Mouse (Mus musculus): ENCODE data around the gene Sys1. TPM values are rescaled to one million over a fixed set of nuclear protein-coding genes. Genes with fewer than 3 reads are reported as not detected.

Sys1 gene
- polyA plus RNA-seq, 1 experiment from 2014 or later, result 48.6 TPM

DNA sequence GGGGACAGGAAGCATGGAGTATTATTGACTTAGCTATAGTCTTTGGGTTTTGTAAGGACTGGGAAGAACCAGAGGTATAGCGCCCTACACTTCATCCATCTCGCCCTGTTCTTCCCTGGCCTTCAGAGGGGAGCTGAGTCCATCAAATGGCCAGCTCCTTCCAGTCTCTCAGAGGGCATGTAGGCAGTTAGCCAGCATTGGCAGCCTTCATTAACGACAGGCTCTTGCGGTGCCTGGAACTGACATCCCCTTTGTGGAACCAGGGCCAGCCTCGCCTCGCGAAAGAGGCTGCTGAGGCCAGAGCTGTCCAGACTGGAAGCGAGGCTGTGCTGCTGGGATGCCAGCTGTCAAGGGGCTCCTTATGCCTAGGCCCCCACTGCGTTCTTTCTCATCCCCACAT, 31.0 kb downstream of the Sys1 start:
- ATAC-seq (ENCODE audit: low FRiP score, low TSS enrichment) (no peak), DNase-seq (ENCODE audit: low spot score) (no peak)
- Histone ChIP-seq H3K9me3 (ENCODE audit: control insufficient read depth, low read length) (no peaks in the 10 kb centered on the region), H3K27me3 (ENCODE audit: control insufficient read depth, insufficient read depth, low read length) (no peaks in the 10 kb centered on the region), H3K9ac (ENCODE audit: low read length) (no peak overlapping the region), H3K4me1 (replicated peaks; ENCODE audit: control insufficient read depth, insufficient read depth) (peaks cover 5% of the 10 kb centered on the region; the same call in 1 of the 2 replicates), H3K27ac (replicated peaks) (no peak overlapping the region), H3K4me2 (replicated peaks; ENCODE audit: low read depth) (peak overlapping the region; percentile 97), H3K36me3 (ENCODE audit: control insufficient read depth, insufficient read depth, low read length) (no peaks in the 10 kb centered on the region; the same call in 1 of the 2 replicates), H3K4me3 (ENCODE audit: low read depth, low read length) (no peak overlapping the region)
- TF ChIP-seq EP300 (optimal IDR thresholded peaks at IDR 0.05) (no peak), CTCF (IDR thresholded peaks at IDR 0.05; ENCODE audit: low read depth) (no peak)
- WGBS, result 71% methylated on average over 9 of the region's 9 CpGs

DNA sequence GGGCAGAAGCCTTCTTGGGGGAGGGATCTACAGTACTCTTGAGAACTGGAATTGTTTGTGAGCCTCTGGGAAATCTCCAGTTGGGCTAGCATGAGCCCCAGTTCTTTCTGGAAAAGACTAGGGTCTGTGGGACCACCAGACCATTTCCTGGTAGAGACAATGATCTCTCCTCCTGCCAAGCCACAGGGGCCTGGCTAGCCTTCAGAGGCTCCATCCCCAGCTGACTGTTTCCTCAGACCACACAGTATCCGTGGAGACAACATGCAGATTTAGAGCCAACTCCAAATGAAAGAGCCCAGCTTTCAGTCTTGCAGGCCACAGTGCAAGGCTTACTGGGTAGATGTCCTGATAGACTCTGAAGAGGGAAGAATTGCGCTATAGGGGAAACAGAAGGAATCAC, 37.4 kb downstream of the Sys1 start:
- Histone ChIP-seq H3K9me3 (ENCODE audit: control insufficient read depth, low read length) (no peaks in the 10 kb centered on the region), H3K9ac (ENCODE audit: low read length) (no peak overlapping the region), H3K36me3 (ENCODE audit: control insufficient read depth, insufficient read depth, low read length) (peaks cover 2% of the 10 kb centered on the region; the same call in 1 of the 2 replicates), H3K4me3 (ENCODE audit: low read depth, low read length) (no peak overlapping the region), H3K4me2 (replicated peaks; ENCODE audit: low read depth) (no peak overlapping the region), H3K27ac (replicated peaks) (no peak overlapping the region), H3K27me3 (ENCODE audit: control insufficient read depth, insufficient read depth, low read length) (no peaks in the 10 kb centered on the region), H3K4me1 (replicated peaks; ENCODE audit: control insufficient read depth, insufficient read depth) (peaks cover 5% of the 10 kb centered on the region; the same call in 1 of the 2 replicates)
- ATAC-seq (ENCODE audit: low FRiP score, low TSS enrichment), result no peak
- WGBS, result 55% methylated on average over 2 of the region's 2 CpGs
- TF ChIP-seq EP300 (optimal IDR thresholded peaks at IDR 0.05) (no peak), CTCF (IDR thresholded peaks at IDR 0.05; ENCODE audit: low read depth) (no peak)
- DNase-seq (ENCODE audit: low spot score), result no peak

- peaks cover 6% of the 10 kb centered on the region for H3K36me3 ChIP-seq (ENCODE audit: control insufficient read depth, insufficient read depth, low read length)
- ATAC-seq (ENCODE audit: low FRiP score, low TSS enrichment), result no peak
- H3K9ac ChIP-seq (ENCODE audit: low read length), result no peak overlapping the region
- peak overlapping the region; percentile 92 for H3K4me2 ChIP-seq (replicated peaks; ENCODE audit: low read depth)
- 55% methylated on average over 1 of the region's 1 CpGs for WGBS
- peaks cover 5% of the 10 kb centered on the region; the same call in 1 of the 2 replicates for H3K4me1 ChIP-seq (replicated peaks; ENCODE audit: control insufficient read depth, insufficient read depth)
- no peaks in the 10 kb centered on the region for H3K9me3 ChIP-seq (ENCODE audit: control insufficient read depth, low read length)
- TF ChIP-seq EP300 (optimal IDR thresholded peaks at IDR 0.05), result no peak
- no peak for TF ChIP-seq CTCF (IDR thresholded peaks at IDR 0.05; ENCODE audit: low read depth)
- no peak overlapping the region for H3K4me3 ChIP-seq (ENCODE audit: low read depth, low read length)
- H3K27me3 ChIP-seq (ENCODE audit: control insufficient read depth, insufficient read depth, low read length), result no peaks in the 10 kb centered on the region
- no peak overlapping the region for H3K27ac ChIP-seq (replicated peaks)
- no peak for DNase-seq (ENCODE audit: low spot score)
These were observed 39.6 kb downstream of the Sys1 start for GRCm38 (mm10) chr2:164496331-164496730.

GRCm38 (mm10) chr2:164496847-164497690, 40.3 kb downstream of the Sys1 start, which contains the start of gene Pigt:
Pigt (plus strand) TSS chr2:164497520.
- Histone ChIP-seq H3K9ac (ENCODE audit: low read length) (peak within 1 kb of the TSS; percentile 77), H3K9me3 (ENCODE audit: control insufficient read depth, low read length) (no peaks in the 10 kb centered on the region), H3K4me2 (replicated peaks; ENCODE audit: low read depth) (peak within 1 kb of the TSS; percentile 92), H3K27me3 (ENCODE audit: control insufficient read depth, insufficient read depth, low read length) (no peaks in the 10 kb centered on the region), H3K4me1 (replicated peaks; ENCODE audit: control insufficient read depth, insufficient read depth) (peaks cover 5% of the 10 kb centered on the region; the same call in 1 of the 2 replicates), H3K27ac (replicated peaks) (peak within 1 kb of the TSS; percentile 75), H3K36me3 (ENCODE audit: control insufficient read depth, insufficient read depth, low read length) (peaks cover 6% of the 10 kb centered on the region), H3K4me3 (ENCODE audit: low read depth, low read length) (peak within 1 kb of the TSS; percentile 79)
- 4% methylated on average over 37 of the region's 43 CpGs for WGBS
- TF ChIP-seq EP300 (optimal IDR thresholded peaks at IDR 0.05) (peak; percentile 7), CTCF (IDR thresholded peaks at IDR 0.05; ENCODE audit: low read depth) (no peak)
- ATAC-seq (ENCODE audit: low FRiP score, low TSS enrichment) (peak; percentile 96), DNase-seq (ENCODE audit: low spot score) (peak; percentile 90)

GRCm38 (mm10) chr2:164497691-164498268, 41.0 kb downstream of the Sys1 start:
- Histone ChIP-seq H3K4me1 (replicated peaks; ENCODE audit: control insufficient read depth, insufficient read depth) (peaks cover 5% of the 10 kb centered on the region; the same call in 1 of the 2 replicates), H3K27me3 (ENCODE audit: control insufficient read depth, insufficient read depth, low read length) (no peaks in the 10 kb centered on the region), H3K4me2 (replicated peaks; ENCODE audit: low read depth) (peak overlapping the region; percentile 92), H3K9me3 (ENCODE audit: control insufficient read depth, low read length) (no peaks in the 10 kb centered on the region), H3K36me3 (ENCODE audit: control insufficient read depth, insufficient read depth, low read length) (peaks cover 8% of the 10 kb centered on the region), H3K4me3 (ENCODE audit: low read depth, low read length) (peak overlapping the region; percentile 79), H3K9ac (ENCODE audit: low read length) (peak overlapping the region; percentile 77), H3K27ac (replicated peaks) (peak overlapping the region; percentile 75; the same call in 1 of the 2 replicates)
- peak; percentile 31 for ATAC-seq (ENCODE audit: low FRiP score, low TSS enrichment)
- DNase-seq (ENCODE audit: low spot score), result peak; percentile 37
- TF ChIP-seq CTCF (IDR thresholded peaks at IDR 0.05; ENCODE audit: low read depth) (peak; percentile 39), EP300 (optimal IDR thresholded peaks at IDR 0.05) (no peak)
- 6% methylated on average over 21 of the region's 21 CpGs for WGBS
